In the genomic region with DNA sequence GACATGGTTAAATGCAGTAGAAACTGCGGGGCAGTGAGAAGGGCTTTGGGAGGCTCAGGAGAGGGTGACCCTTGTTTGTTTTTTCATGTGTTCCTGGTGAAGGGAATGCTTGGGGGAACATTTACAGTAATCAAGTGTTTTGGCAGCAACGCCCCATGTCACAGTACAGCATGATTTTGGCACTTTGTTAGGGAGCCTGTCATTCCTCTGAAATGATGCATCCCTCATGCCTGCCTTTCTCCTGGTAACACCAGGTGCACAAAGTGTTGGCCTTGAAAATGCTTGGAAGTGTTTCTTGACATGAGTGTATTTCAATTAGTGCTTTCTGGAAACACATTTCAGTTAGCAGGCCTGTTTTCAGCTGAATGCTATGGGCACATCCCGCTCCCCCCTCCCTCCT, we compare ENCODE assay signal across 9 mouse cellular contexts. TPM values are rescaled to one million over a fixed set of nuclear protein-coding genes. Genes with fewer than 3 reads are reported as not detected.
DNase-seq lines count a peak whose midpoint lies in the region; ATAC-seq and TF ChIP-seq lines count a peak whose summit lies in the region.
"Had no signal": no experiment of that assay in that cellular context is flagged by ENCODE, and none has a peak within 500 bp of the region (broad histone marks: within the 10 kb centered on the region; RNA-seq: fewer than 3 reads in every experiment).

No protein-coding gene starts in this region.

- peak; percentile 11 for DNase-seq in lung, adult 2 months
- DNase-seq in lung, postnatal 25 days (ENCODE audit: low spot score), result no peak
- no peak for DNase-seq in forebrain, embryonic 11.5 days (ENCODE audit: low spot score)
- no peak for DNase-seq in embryo, embryonic 11 days
- DNase-seq in layer of hippocampus, postnatal 36 days, result no peak
- DNase-seq: thymus, postnatal 25 days had no signal

- H3K36me3 ChIP-seq in forebrain, embryonic 11.5 days (ENCODE audit: control insufficient read depth, insufficient read depth, low read length), result no peaks in the 10 kb centered on the region
- H3K36me3 ChIP-seq in intestine, embryonic 15.5 days, result no peaks in the 10 kb centered on the region
- no peaks in the 10 kb centered on the region for H3K36me3 ChIP-seq in neural tube, embryonic 15.5 days

- peak overlapping the region; percentile 98; the same call in 1 of the 2 replicates for H3K4me2 ChIP-seq in forebrain, embryonic 11.5 days (ENCODE audit: low read depth, low read length, severe bottlenecking)
- H3K4me2 ChIP-seq in intestine, embryonic 15.5 days (replicated peaks), result peak overlapping the region; percentile 84
- H3K4me2 ChIP-seq in neural tube, embryonic 15.5 days, result peak overlapping the region; percentile 94

- no peak for TF ChIP-seq CTCF in lung, adult 2 months (IDR thresholded peaks at IDR 0.05; ENCODE audit: insufficient read depth, low read length)

- H3K27ac ChIP-seq in forebrain, embryonic 11.5 days (ENCODE audit: low read depth, low read length), result no peak overlapping the region
- no peak overlapping the region for H3K27ac ChIP-seq in intestine, embryonic 15.5 days
- H3K27ac ChIP-seq in neural tube, embryonic 15.5 days (replicated peaks), result peak overlapping the region; percentile 37

- H3K9me3 ChIP-seq in forebrain, embryonic 11.5 days (ENCODE audit: control insufficient read depth, low read length), result no peaks in the 10 kb centered on the region
- H3K9me3 ChIP-seq in intestine, embryonic 15.5 days, result no peaks in the 10 kb centered on the region
- no peaks in the 10 kb centered on the region for H3K9me3 ChIP-seq in neural tube, embryonic 15.5 days (replicated peaks)

- no peak for ATAC-seq in forebrain, embryonic 11.5 days (replicated peaks; ENCODE audit: low FRiP score)
- no peak for ATAC-seq in intestine, embryonic 15.5 days
- ATAC-seq in neural tube, embryonic 15.5 days (ENCODE audit: low FRiP score), result no peak
- ATAC-seq: activated CD4-positive, CD25-positive, alpha-beta regulatory T cell, adult 4 months had no signal

- H3K4me1 ChIP-seq in lung, adult 2 months (ENCODE audit: control insufficient read depth, insufficient read depth, low read length), result peaks cover 26% of the 10 kb centered on the region
- peaks cover 5% of the 10 kb centered on the region; the same call in 1 of the 2 replicates for H3K4me1 ChIP-seq in forebrain, embryonic 11.5 days (replicated peaks; ENCODE audit: control insufficient read depth, insufficient read depth, low read length)
- H3K4me1 ChIP-seq in intestine, embryonic 15.5 days (replicated peaks), result peaks cover 32% of the 10 kb centered on the region
- H3K4me1 ChIP-seq in neural tube, embryonic 15.5 days, result peaks cover 57% of the 10 kb centered on the region

- H3K9ac ChIP-seq in forebrain, embryonic 11.5 days (ENCODE audit: low read length), result no peak overlapping the region
- no peak overlapping the region for H3K9ac ChIP-seq in intestine, embryonic 15.5 days
- H3K9ac ChIP-seq in neural tube, embryonic 15.5 days (replicated peaks), result peak overlapping the region; percentile 41

- peaks cover 3% of the 10 kb centered on the region; the same call in 1 of the 2 replicates for H3K27me3 ChIP-seq in forebrain, embryonic 11.5 days (ENCODE audit: control insufficient read depth, insufficient read depth, low read length)
- 0 out of 2 replicates have a peak, but pooled peaks cover 2% of the 10 kb centered on the region for H3K27me3 ChIP-seq in intestine, embryonic 15.5 days (replicated peaks)
- no peaks in the 10 kb centered on the region for H3K27me3 ChIP-seq in neural tube, embryonic 15.5 days (replicated peaks)

- H3K4me3 ChIP-seq in lung, adult 2 months (replicated peaks; ENCODE audit: extremely low read depth, low read depth, low read length), result peak overlapping the region; percentile 49
- peak overlapping the region; percentile 79; the same call in 1 of the 2 replicates for H3K4me3 ChIP-seq in forebrain, embryonic 11.5 days (ENCODE audit: low read depth, low read length)
- 0 out of 2 replicates have a peak overlapping the region, but pooled peaks have one; percentile 92 for H3K4me3 ChIP-seq in intestine, embryonic 15.5 days (replicated peaks)
- H3K4me3 ChIP-seq in neural tube, embryonic 15.5 days (replicated peaks), result peak overlapping the region; percentile 93

- no peak for TF ChIP-seq POLR2A in lung, adult 2 months (IDR thresholded peaks at IDR 0.05; ENCODE audit: borderline replicate concordance, extremely low read depth, low read depth, low read length)

- 46% methylated on average over 3 of the region's 3 CpGs for WGBS in lung, adult 2 months
- WGBS in forebrain, embryonic 11.5 days, result 48% methylated on average over 3 of the region's 3 CpGs
- WGBS in intestine, embryonic 15.5 days, result 67% methylated on average over 3 of the region's 3 CpGs
- 32% methylated on average over 3 of the region's 3 CpGs for WGBS in neural tube, embryonic 15.5 days

RNA-seq across cellular contexts. Expression of gene Crim1, which starts 2.7 kb away (rescaled TPM):
- polyA plus RNA-seq in lung, adult 2 months (2012; rRNA removed), result 95.7 and 119 TPM in 2 replicates
- 2.7 and 3.7 TPM in 2 replicates for polyA plus RNA-seq in forebrain, embryonic 11.5 days (2014; fragmentation: Nextera tagmentation; extraction: Ambion mirVana)
- 5.8 and 5.9 TPM in 2 replicates for polyA plus RNA-seq in intestine, embryonic 15.5 days (2015; fragmentation: Nextera tagmentation; extraction: Ambion mirVana)
- polyA plus RNA-seq in neural tube, embryonic 15.5 days (2015; fragmentation: Nextera tagmentation; extraction: Ambion mirVana), result 15.8 and 17.4 TPM in 2 replicates
- 100 to 1,000 TPM; 137 to 139 TPM for total RNA-seq in layer of hippocampus, postnatal 36 days (2021)
